In genomic region chr15:62465026-62465839, GRCm38 (mm10) we compare ENCODE assay signal across 11 mouse cellular contexts.
A peak's percentile ranks its signal among the peaks of the same experiment; 100 is the strongest.
DNase-seq lines count a peak whose midpoint lies in the region; ATAC-seq and TF ChIP-seq lines count a peak whose summit lies in the region.
"Had no signal": no experiment of that assay in that cellular context is flagged by ENCODE, and none has a peak within 500 bp of the region (broad histone marks: within the 10 kb centered on the region; RNA-seq: fewer than 3 reads in every experiment).

No protein-coding gene starts in this region.

- no peaks in the 10 kb centered on the region for H3K36me3 ChIP-seq in ES-E14 (ENCODE audit: control insufficient read depth, insufficient read depth, low read length, poor library complexity, severe bottlenecking)
- H3K36me3 ChIP-seq in embryonic facial prominence, embryonic 15.5 days, result no peaks in the 10 kb centered on the region

- TF ChIP-seq CTCF in left cerebral cortex, adult 2 months (IDR thresholded peaks at IDR 0.05), result peak; percentile 10; the same call in 1 of the 2 replicates

- DNase-seq in left cerebral cortex, adult 2 months (ENCODE audit: extremely low spot score in 1 of 2, low spot score in 2 of 2), result no peak
- no peak for DNase-seq in left cerebral cortex, adult 18-20 months (ENCODE audit: low spot score in 2 of 2)
- DNase-seq in CD4-positive, CD25-positive, alpha-beta regulatory T cell, adult 2 months (ENCODE audit: low read depth, low spot score), result peak; percentile 49
- DNase-seq in ES-E14 (ENCODE audit: low read depth, low spot score) (peak; percentile 3), adipocyte (ENCODE audit: low spot score) (no peak)
- no peak for DNase-seq in heart, postnatal 10 days
- DNase-seq: heart, adult 11 months; kidney, postnatal 36 days; right cerebral cortex, postnatal 4 days had no signal

- no peak overlapping the region for H3K9ac ChIP-seq in ES-E14 (ENCODE audit: insufficient read depth, low read depth, low read length, poor library complexity, severe bottlenecking)
- no peak overlapping the region for H3K9ac ChIP-seq in embryonic facial prominence, embryonic 15.5 days
- H3K9ac ChIP-seq: liver, embryonic 14.5 days had no signal

- H3K4me1 ChIP-seq in ES-E14 (ENCODE audit: control insufficient read depth in 2 of 2, insufficient read depth in 2 of 2, low read length in 2 of 2, poor library complexity in 1 of 2), result peaks cover 0 to 8% of the 10 kb centered on the region in 2 experiments; a peak in 1 of 4 replicates
- H3K4me1 ChIP-seq in embryonic facial prominence, embryonic 15.5 days, result no peaks in the 10 kb centered on the region; the same call in 1 of the 2 replicates

- H3K27ac ChIP-seq in left cerebral cortex, adult 2 months, result no peak overlapping the region
- no peak overlapping the region for H3K27ac ChIP-seq in ES-E14 (ENCODE audit: insufficient read depth, low read depth, low read length, poor library complexity, severe bottlenecking)
- H3K27ac ChIP-seq in embryonic facial prominence, embryonic 15.5 days (replicated peaks), result no peak overlapping the region
- H3K27ac ChIP-seq: liver, embryonic 14.5 days had no signal

- H3K9me3 ChIP-seq in ES-E14 (ENCODE audit: control insufficient read depth, insufficient read depth, low read depth, low read length), result no peaks in the 10 kb centered on the region
- no peaks in the 10 kb centered on the region for H3K9me3 ChIP-seq in embryonic facial prominence, embryonic 15.5 days (replicated peaks)

- intact Hi-C loops in left cerebral cortex, adult 2 months (cut with DNase I), result no loop called here
- intact Hi-C loops in heart, postnatal 10 days (cut with DNase I), result no loop called here

- no peaks in the 10 kb centered on the region for H3K27me3 ChIP-seq in embryonic facial prominence, embryonic 15.5 days

- 68% methylated on average over 6 of the region's 6 CpGs for WGBS in embryonic facial prominence, embryonic 15.5 days

- in situ Hi-C loops in ES-E14 (cut with MboI; ENCODE audit: low sequenced_read_pairs in 2 of 2, unreplicated experiment in 2 of 2), result no loop called here

- peak; percentile 76 for ATAC-seq in embryonic facial prominence, embryonic 15.5 days (ENCODE audit: insufficient number of reproducible peaks, low FRiP score, low TSS enrichment, low read depth)

- no peak overlapping the region for H3K4me2 ChIP-seq in embryonic facial prominence, embryonic 15.5 days (replicated peaks)

- no peak overlapping the region for H3K4me3 ChIP-seq in left cerebral cortex, adult 2 months
- H3K4me3 ChIP-seq in ES-E14 (ENCODE audit: insufficient read depth in 1 of 2, low read depth in 1 of 2, low read length in 2 of 2, poor library complexity in 1 of 2, severe bottlenecking in 1 of 2), result no peak overlapping the region
- H3K4me3 ChIP-seq in embryonic facial prominence, embryonic 15.5 days (replicated peaks), result no peak overlapping the region

TF ChIP-seq in ES-E14, 5 proteins besides CTCF, POLR2A, EP300 and RAD21:
- no peak for TF ChIP-seq ZC3H11A (IDR thresholded peaks at IDR 0.05; ENCODE audit: borderline replicate concordance, low read depth, low read length)
- no peak for TF ChIP-seq HCFC1 (IDR thresholded peaks at IDR 0.05; ENCODE audit: borderline replicate concordance, insufficient read depth, low read length)
- TF ChIP-seq CHD2 (IDR thresholded peaks at IDR 0.05; ENCODE audit: low read depth, low read length), result no peak
- no peak for TF ChIP-seq MAFK (IDR thresholded peaks at IDR 0.05; ENCODE audit: insufficient read depth, low read depth, low read length)
- no peak for TF ChIP-seq ZNF384 (IDR thresholded peaks at IDR 0.05; ENCODE audit: low read depth, low read length)

Comparison
In these comparisons a context has a peak if more than half of its experiments do, and no peak if none do; other contexts are left out.
1. DNase-seq: peak in CD4-positive, CD25-positive, alpha-beta regulatory T cell, adult 2 months (single experiment) and ES-E14 (single experiment); none in left cerebral cortex, adult 2 months (0 of 2), left cerebral cortex, adult 18-20 months (0 of 2), adipocyte (single experiment) and heart, postnatal 10 days (0 of 2).